Mouse (Mus musculus): ENCODE results near the gene Il22. TPM values are rescaled to one million over a fixed set of nuclear protein-coding genes. Genes with fewer than 3 reads are reported as not detected.

Il22 gene
- not detected in 2 replicates for polyA plus RNA-seq (2015; fragmentation: Nextera tagmentation; extraction: Ambion mirVana)

GRCm38 (mm10) chr10:118204642-118205041 is at the start of gene Il22:
Gene Il22 (plus strand): TSS chr10:118204942.

GRCm38 (mm10) chr10:118240680-118241079 is 35.9 kb downstream of the Il22 start, which contains the start of gene Gm32717:
Gene Gm32717 (minus strand): TSS chr10:118240780.

GRCm38 (mm10) chr10:118258388-118258787 is 53.6 kb downstream of the Il22 start, which contains the start of gene Gm32802:
Gene Gm32802 (plus strand): TSS chr10:118258688.

Other genes with a start within 250 kb of the Il22 start
- gene Mdm1, start 63.1 kb upstream of the Il22 start, polyA plus RNA-seq (2015; fragmentation: Nextera tagmentation; extraction: Ambion mirVana), result 7.0 and 7.1 TPM in 2 replicates
- gene Gm32717, start 35.8 kb downstream of the Il22 start, polyA plus RNA-seq (2015; fragmentation: Nextera tagmentation; extraction: Ambion mirVana), result not detected in 2 replicates
- not detected in 2 replicates for gene Gm32802, start 53.7 kb downstream of the Il22 start, polyA plus RNA-seq (2015; fragmentation: Nextera tagmentation; extraction: Ambion mirVana)
- not detected in 2 replicates for gene Iltifb, start 90.1 kb downstream of the Il22 start, polyA plus RNA-seq (2015; fragmentation: Nextera tagmentation; extraction: Ambion mirVana)
- not detected in 2 replicates for gene Gm9040, start 122.0 kb downstream of the Il22 start, polyA plus RNA-seq (2015; fragmentation: Nextera tagmentation; extraction: Ambion mirVana)
- gene Gm9044, start 127.5 kb downstream of the Il22 start, polyA plus RNA-seq (2015; fragmentation: Nextera tagmentation; extraction: Ambion mirVana), result not detected in 2 replicates
- gene Gm9045, start 132.9 kb downstream of the Il22 start, polyA plus RNA-seq (2015; fragmentation: Nextera tagmentation; extraction: Ambion mirVana), result not detected in 2 replicates
- not detected in 2 replicates for gene Gm9046, start 138.3 kb downstream of the Il22 start, polyA plus RNA-seq (2015; fragmentation: Nextera tagmentation; extraction: Ambion mirVana)
- not detected in 2 replicates for gene Gm9048, start 143.7 kb downstream of the Il22 start, polyA plus RNA-seq (2015; fragmentation: Nextera tagmentation; extraction: Ambion mirVana)
- not detected in 2 replicates for gene Gm9049, start 149.2 kb downstream of the Il22 start, polyA plus RNA-seq (2015; fragmentation: Nextera tagmentation; extraction: Ambion mirVana)
- not detected in 2 replicates for gene Ifng, start 236.1 kb downstream of the Il22 start, polyA plus RNA-seq (2015; fragmentation: Nextera tagmentation; extraction: Ambion mirVana)

All from skeletal muscle tissue, postnatal 0 days (tissue).